Mouse (Mus musculus) spleen, postnatal 36 days (tissue): ENCODE measurements around the gene Fam187b.

ENCODE experiments used
- DNase-seq, 2 experiments: peaks; one replicate each; pipeline ENCODE4 v3.0.0; 2022; ENCODE audit warnings: low spot score in 2 of 2, mixed read lengths in 1 of 2

Fam187b gene

DNA sequence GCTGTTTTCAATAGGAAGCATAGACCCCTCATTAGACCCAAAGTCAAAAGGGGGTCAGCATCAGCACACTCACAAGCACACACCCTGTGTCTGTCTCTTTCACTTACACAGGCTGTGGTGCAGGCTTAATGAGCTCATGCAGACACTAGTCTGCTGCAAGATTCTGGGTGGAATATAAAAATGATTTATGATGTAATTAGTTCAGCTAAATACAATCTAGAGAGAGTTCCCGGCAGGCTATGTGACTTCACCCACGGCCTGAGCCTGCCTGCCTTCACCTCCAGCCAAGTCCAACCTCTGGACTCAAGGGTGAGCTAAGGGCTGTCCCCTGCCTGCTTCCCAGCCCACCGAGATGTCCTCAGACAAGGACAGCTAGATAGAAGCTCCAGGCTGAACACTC is 35.3 kb downstream of the Fam187b start:
- DNase-seq: no peak

DNA sequence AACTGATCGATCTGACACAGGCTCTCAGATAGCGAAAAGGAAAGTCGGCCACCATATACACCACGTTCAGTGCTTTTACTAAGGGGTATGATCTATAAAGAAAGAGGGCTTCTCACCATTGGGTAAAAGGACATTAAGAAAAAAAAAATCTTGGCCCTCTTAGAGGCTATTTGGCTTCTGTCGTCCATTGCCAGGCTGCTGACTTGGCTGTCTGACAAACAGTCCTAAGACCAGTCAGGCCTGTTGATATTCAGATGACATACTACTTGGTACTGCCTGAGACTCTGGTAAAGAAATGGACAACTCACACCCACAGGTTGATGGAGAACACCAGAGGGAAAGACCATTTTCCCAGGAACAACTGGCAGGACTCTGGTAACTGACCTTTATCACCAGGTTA is 39.4 kb downstream of the Fam187b start:
- no peak for DNase-seq

DNA sequence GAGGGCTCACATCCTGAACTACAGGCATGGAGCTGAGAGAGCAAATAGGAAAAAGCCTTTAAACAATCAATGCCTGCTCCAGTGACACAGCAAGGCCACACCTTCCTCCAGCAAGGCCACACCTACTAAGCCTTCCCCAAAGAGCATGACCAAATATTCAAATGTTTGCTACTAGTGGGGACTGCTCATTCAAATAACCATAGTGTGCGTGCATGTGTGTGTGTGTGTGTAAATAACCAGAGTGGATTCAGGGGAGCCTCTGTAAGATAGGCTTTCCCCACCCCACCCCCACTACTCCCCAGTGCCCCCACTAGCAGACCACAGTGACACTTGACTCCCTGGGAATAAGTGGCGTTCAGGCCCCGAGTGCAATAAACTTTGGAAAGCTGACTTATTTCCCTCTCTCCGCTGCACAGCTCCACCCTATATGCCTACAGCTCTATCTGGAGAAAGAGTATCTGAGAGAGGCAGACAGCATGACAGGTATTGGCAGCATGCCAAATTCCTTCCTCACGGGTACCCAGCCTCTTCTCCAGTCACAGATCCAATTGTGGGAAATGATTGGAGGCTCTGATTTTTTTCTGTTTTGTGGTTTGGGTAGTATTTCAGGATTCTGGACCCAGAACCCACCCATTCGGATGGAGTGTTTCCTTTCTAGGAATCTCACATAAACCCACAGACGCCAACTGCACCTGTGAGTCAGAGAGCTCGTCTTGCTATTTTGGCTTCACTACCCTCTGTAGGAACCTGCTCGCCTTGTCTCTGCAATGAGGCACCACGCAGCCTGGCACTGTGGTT is 43.7 kb downstream of the Fam187b start:
- peak; percentile 53 for DNase-seq

DNA sequence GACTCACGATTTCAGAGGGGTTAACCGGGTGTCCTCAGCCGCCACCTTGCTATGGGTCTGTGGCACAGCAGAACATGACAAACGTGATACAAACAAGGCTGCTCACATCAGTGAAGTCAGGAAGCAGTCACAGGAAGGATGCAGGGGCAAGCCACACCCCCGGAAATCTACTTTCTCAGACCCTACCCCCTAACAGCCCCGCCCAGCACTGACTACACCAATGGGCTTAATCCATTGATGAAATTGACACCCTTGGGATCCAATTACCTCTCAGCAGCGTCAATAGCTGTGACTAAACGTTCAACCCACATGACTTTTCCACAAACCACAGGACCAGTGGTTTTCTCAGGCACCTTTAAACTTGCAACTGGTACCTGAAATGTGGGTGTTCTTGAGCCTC is 55.0 kb downstream of the Fam187b start:
- no peak for DNase-seq

DNA sequence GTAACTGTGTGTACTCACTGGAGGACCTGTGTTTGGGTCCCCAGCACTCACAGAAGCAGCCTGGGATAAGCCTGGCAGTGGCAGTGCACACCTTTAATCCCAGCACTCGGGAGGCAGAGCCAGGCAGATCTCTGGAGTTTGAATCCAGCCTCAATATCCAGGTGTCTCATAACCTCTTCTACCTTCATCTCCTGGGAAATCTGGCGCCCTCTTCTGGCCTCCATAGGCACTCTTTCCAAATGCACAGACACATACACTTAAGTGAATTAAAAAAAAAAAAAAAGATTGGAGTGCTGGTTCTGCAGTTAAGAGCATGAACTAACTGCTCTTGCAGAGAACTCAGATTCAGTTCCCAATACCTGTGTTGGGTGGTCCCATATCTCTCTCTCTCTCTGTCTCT is 57.1 kb downstream of the Fam187b start:
- DNase-seq: no peak

DNA sequence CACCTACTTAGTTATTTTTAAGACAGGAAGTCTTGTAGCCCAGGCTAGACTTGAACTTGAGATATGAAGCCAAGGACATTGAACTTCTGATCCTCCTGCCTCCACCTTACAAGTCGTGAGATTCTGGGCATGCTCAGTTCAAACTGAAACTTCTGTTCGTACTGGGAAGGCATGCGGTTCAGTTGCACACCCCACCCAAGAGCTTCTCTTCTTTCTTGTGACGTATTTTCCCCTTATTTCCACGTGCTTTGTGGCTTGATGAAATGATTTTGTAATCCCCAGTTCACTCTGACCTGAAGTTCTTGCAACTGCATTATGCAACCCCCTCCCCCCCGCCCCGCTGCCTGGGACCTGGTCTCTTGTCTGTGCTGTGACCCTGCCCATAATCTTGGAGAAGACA is 58.1 kb downstream of the Fam187b start:
- no peak for DNase-seq

DNA sequence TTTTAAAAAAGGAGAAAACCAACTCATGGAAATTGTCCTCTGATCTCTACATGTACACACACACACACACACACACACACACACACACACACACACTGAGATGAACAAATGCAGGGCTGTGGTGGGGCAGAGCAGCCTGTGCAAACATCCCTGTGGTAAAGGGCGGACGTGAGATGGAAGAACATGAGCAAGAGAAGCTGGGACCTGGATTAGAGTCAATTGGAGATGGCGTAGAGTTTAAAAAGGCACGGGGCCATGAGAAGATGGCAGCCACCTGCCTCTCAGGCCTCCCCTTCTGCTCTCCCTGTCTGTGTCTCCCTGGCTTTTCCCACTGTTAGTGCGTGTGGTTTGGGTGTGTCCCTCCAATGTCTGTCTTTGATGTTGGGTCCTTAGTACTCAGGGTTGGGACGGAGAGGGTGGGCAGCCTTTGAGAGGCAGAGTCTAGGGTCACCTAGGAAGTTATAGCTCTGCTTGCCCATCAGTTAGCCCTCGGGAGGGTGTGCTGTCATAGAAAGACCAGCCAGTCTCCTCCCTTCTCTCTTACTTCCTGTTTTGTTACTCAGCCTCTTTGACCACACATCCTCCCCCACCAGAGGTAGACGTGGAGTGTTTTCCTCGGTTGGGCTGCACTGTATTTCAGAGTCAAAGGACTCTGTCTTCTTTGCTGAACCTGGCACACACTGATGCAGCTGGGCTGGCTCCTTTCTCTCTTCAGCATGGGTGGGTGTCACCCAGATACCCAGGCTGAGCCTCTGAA is 60.0 kb downstream of the Fam187b start:
- peak; percentile 83 to 87 for DNase-seq

DNA sequence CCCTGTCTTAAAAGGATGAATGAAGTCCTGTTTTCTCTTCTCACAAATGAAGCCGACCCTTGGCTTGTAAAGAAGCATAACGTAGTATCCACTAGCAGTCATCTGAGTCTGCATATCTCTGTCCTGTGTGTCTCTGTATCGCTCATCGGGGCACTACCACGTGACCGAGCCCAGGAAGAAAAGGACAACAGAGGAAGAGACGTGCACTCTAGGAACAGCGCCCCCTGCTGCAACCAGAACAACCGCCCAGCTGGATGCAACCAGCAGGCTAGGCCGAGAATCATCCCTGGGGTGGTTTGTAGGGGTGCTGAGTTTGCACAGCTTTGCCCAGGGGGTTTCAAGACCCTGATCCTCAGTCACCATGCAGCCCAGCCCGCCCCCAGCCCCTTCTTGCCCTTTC is 61.2 kb downstream of the Fam187b start:
- DNase-seq: peak; percentile 46 to 57

DNA sequence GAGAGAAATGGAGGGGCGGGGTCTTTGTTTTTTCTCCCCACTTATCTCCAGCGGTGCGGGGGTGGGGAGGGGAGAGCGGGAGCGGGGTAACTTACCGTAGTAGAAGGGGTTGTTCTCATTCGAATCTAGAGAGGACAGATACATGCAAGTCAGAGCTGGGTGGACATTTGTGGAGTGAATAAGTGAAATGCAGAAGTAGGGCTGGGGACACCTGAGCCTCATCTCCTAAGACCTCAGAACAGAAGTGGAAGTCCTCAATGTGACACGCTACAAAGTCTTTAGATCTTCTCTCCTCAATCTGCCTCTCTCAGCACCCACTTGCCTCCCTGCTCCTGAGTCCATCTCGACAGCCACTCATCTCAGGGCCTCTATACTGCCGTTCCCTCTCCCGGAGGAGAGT is 61.7 kb downstream of the Fam187b start:
- DNase-seq: peak in 1 of 2 experiments; percentile 48

DNA sequence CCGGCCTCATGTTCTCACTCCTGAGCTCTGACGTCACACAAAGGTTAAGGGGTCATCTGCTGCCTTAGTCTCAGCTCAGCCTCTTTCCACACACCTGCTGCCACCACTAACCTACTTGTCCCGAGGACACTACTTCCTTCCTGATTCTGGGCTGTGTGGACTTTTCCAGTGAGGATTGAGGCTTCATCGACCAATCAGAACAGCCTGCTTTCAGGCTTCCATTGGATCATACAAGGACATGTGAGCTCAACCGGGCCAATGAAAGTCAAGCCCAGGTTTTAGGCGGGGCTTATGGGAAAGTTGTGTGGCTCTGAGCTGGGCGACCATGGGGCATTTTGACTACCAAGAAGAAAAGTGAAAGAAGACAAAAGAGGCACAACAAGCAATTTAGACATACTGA is 63.3 kb downstream of the Fam187b start:
- peak in 1 of 2 experiments; percentile 38 for DNase-seq

DNA sequence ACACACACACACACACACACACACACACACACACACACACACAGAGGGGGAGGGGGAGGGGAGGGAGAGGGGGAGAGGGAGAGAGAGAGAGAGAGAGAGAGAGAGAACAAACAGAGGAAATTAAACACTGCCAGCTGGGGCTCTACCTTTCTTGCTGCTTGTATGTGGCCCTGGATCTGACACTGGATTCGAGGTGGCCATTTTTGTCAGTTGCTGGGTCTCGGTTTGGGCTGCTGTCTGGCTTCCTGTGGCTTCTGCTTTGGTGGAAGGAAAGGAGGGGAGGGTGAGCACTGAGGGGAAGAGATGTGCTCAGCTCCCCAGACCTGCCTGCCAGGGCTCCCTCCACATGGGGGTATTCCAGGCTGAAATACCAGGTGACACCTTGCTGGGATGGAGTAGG is 64.1 kb downstream of the Fam187b start:
- no peak for DNase-seq

DNA sequence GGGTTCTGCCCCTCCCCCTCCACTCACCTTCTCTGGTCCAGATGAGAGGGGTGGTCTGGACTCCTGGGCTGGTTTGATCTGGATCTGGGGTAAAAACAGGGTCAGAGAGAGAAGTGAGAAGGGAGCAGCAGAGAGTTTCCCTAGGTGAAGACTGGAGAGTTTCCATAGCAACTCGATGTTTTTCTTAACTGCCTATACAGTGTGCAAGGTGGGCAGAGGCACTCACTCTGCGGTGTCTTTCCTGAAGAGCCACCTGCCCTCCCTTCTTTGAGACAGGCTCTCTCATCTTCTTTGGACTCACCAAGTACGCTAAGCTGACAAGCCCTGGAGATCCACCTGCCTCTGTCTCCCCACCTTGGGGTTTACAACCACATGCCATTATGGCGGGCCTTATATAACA is 65.4 kb downstream of the Fam187b start:
- DNase-seq: no peak
